Mouse (Mus musculus) olfactory bulb, adult 2 months (tissue): ENCODE measurements at regions not wholly inside any gene's neighbourhood (a gene's known extent, or its start where the extent isn't known, plus 50 kb on each side); places are given as distances from the start of the nearest gene placed in this dataset.
"Not testable (repeated sequence)": the region's sequence is repeated elsewhere in the genome, so short reads cannot be mapped to it uniquely, and the experiment has no call there.

Source experiments
- CTCF ChIP-seq: fragments of 200-500 bp; IDR thresholded peaks from 2 replicates; pipeline ENCODE4 v1.5.1; 2012; ENCODE audit warnings: low read depth, mild to moderate bottlenecking, low read length, moderate library complexity; ENCODE audit not compliant: insufficient read depth
- POLR2A ChIP-seq: fragments of 200-500 bp; IDR thresholded peaks from 2 replicates; pipeline ENCODE4 v1.6.1; 2012; ENCODE audit warnings: mild to moderate bottlenecking, low read depth, low read length, moderate library complexity; ENCODE audit not compliant: insufficient read depth

GRCm38 (mm10) chr12:112309096-112309495, 163.1 kb downstream of the Kif26a start:
- TF ChIP-seq CTCF, POLR2A: not testable (repeated sequence)
